Mouse (Mus musculus) liver, embryonic 13.5 days (tissue): ENCODE data around the gene Rhot1. TPM values are rescaled to one million over a fixed set of nuclear protein-coding genes. Genes with fewer than 3 reads are reported as not detected.

Experiments used
- ATAC-seq: fragments of 200-750 bp; cut with Nextera tagmentation; 2 replicates; pipeline ENCODE4 v1.8.0; 2017; ENCODE audit warnings: low read depth, mild to moderate bottlenecking, moderate number of reproducible peaks, moderate library complexity
- DNase-seq: peaks from one replicate; pipeline ENCODE4 v3.0.0; 2022
- H3K27ac ChIP-seq: fragments of 300-500 bp; sonication (generic); 2 replicates; pipeline ENCODE4 v1.5.1; 2015; ENCODE audit warnings: moderate library complexity, mild to moderate bottlenecking, inconsistent platforms
- H3K27me3 ChIP-seq: fragments of 300-500 bp; sonication (generic); 2 replicates; pipeline ENCODE4 v1.6.1; 2015; ENCODE audit warnings: mild to moderate bottlenecking, inconsistent platforms
- H3K36me3 ChIP-seq: fragments of 300-500 bp; sonication (generic); 2 replicates; pipeline ENCODE4 v1.6.1; 2015; ENCODE audit warnings: mild to moderate bottlenecking, inconsistent platforms
- H3K4me1 ChIP-seq: fragments of 300-500 bp; sonication (generic); replicated peaks from 2 replicates; pipeline ENCODE4 v1.6.1; 2015; ENCODE audit warnings: inconsistent platforms
- H3K4me2 ChIP-seq: fragments of 300-500 bp; sonication (generic); 2 replicates; pipeline ENCODE4 v1.6.1; 2015; ENCODE audit warnings: inconsistent platforms, mild to moderate bottlenecking, moderate library complexity
- H3K4me3 ChIP-seq: fragments of 300-500 bp; sonication (generic); replicated peaks from 2 replicates; pipeline ENCODE4 v1.5.1; 2015; ENCODE audit warnings: mild to moderate bottlenecking, inconsistent platforms
- H3K9ac ChIP-seq: fragments of 300-500 bp; sonication (generic); 2 replicates; pipeline ENCODE4 v1.6.1; 2015; ENCODE audit warnings: mild to moderate bottlenecking, inconsistent platforms
- H3K9me3 ChIP-seq: fragments of 300-500 bp; sonication (generic); replicated peaks from 2 replicates; pipeline ENCODE4 v1.6.1; 2016; ENCODE audit warnings: inconsistent platforms
- WGBS: fragments of 180-500 bp; shearing (Covaris S2); methylation state at CpG from one replicate; pipeline ENCODE4 v1.1.7; 2015; ENCODE audit not compliant: insufficient replicate concordance; 5-methylcytosine and 5-hydroxymethylcytosine counted together
- polyA plus RNA-seq: library from polyadenylated mRNA; unstranded; fragments of >200 nt; fragmentation: Nextera tagmentation; extraction: Ambion mirVana; gene quantifications from 2 replicates; pipeline ENCODE4 v1.2.1, GENCODE M21; 2015

Rhot1 gene
- 23.9 and 29.9 TPM in 2 replicates for polyA plus RNA-seq

DNA sequence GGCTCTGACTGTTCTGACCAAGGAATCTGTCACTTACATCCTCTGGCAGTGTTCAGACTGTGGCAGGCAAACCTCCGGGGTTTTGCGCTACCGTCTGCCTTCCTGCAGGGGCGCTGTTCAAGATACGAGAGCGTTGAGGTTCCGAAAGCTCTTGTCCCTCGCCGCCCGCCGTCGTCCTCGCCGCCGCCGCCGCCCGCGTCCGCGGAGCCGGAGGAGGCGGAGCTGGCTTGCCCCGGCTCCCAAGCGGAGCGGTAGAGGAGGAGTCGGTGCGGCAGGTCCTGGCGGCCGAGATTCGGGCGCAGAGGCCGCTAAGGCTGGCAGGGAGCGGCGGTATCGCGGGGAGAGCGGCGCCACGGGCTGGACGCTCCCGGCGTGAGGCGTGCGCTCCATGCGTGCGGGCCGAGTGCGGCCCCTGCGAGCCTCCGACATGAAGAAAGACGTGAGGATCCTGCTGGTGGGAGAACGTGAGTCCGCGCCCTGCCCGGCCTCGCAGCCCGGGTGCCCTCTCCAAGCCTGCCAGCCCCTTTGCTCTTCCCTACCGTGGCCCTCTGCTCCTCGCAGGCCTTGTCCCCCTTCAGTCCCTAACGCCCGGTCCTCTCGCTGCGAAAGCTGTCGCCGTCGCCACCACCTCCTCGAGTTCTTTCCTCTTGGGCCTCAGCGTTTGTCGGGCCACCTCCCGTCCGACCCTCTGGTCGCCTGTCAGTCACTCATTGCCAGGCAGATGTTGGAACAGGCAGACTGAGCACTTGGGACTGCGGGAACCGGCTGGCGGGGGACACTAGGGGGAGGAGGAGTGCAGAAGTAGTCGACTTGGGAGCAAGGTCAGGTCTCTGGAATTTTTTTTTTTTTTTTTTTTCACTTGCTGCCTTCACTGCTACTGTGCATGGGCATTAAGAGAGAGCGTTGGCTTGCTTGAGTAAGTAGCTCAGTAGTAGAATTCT, at the start of gene Rhot1:
Rhot1 (plus strand) TSS at position 160 of the 941 bp plus-strand sequence.
- DNase-seq (peak; percentile 93), ATAC-seq (peak; percentile 95)
- no peaks in the 10 kb centered on the region for H3K9me3 ChIP-seq
- H3K27ac ChIP-seq = peak within 1 kb of the TSS; percentile 94
- H3K9ac ChIP-seq = peak within 1 kb of the TSS; percentile 95
- H3K4me3 ChIP-seq = peak within 1 kb of the TSS; percentile 87
- WGBS = under 1% methylated on average over 78 of the region's 78 CpGs
- H3K27me3 ChIP-seq = no peaks in the 10 kb centered on the region
- peak within 1 kb of the TSS; percentile 77 for H3K4me2 ChIP-seq
- peaks cover 4% of the 10 kb centered on the region; the same call in 1 of the 2 replicates for H3K36me3 ChIP-seq
- peaks cover 31% of the 10 kb centered on the region for H3K4me1 ChIP-seq

DNA sequence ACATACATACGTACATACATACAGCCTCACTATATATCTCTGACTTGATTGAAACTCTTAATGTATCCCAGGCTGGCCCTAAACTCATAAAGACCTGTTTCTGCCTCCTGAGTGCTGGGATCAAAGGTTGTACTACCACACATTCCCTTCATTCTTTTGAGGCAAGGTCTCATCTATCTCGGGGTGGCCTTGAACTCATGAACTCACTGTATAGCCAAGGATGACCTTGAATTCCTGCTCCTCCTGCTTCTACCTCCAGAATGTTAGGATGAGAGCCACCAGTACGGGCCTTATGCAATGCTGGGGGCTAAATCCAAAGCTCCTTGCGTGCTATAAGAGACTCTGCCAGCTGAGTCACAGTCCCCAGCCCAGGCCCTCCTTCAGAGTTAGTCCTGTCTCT, 47.8 kb upstream of the Rhot1 start:
- no peak for ATAC-seq

DNA sequence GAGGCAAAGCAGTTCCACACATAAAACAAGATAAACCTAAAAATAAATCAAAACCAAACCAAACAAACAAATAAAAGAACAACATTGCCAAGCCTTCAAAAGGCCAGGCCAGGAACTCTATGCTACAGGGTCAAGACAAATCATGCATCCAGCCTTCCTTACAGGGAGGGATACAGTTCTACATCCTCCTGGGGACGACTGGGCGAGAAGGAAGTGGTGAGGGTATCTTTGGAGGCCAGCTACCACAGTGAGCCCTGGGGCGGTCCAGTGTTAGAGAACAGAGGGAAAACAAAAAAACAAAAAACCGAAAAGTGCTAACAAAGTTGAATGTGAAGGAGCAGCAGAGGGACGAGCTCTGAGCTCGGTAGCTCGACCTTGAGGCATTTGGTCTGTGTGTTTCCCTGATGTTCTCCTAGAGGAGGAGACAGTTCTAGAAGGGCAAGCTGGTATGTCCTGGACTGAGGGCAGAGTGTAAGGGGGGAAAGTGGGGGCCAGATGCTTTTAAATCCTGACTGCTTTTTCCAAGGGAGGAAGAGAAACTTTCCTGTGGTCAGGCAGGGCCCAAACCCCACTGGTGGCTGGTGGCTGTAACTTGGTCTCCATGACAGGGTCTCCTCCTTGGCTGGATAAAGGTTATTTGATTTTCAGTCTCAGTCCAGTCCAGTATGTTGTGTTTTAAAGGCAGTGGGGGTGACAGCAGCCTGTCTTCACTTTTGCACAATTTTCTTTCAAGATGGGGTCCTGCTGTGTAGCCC, 45.3 kb upstream of the Rhot1 start:
- Histone ChIP-seq H3K9me3 (no peaks in the 10 kb centered on the region), H3K4me3 (no peak overlapping the region), H3K27ac (no peak overlapping the region), H3K27me3 (no peaks in the 10 kb centered on the region), H3K36me3 (0 out of 2 replicates have a peak, but pooled peaks cover 13% of the 10 kb centered on the region), H3K9ac (no peak overlapping the region), H3K4me1 (peaks cover 7% of the 10 kb centered on the region), H3K4me2 (no peak overlapping the region)
- ATAC-seq = no peak
- DNase-seq = no peak
- 28% methylated on average over 7 of the region's 7 CpGs for WGBS

More for the DNA sequence above, 47.8 kb upstream of the Rhot1 start:
- 66% methylated on average over 4 of the region's 4 CpGs for WGBS
- Histone ChIP-seq H3K4me3 (no peak overlapping the region), H3K4me1 (peaks cover 8% of the 10 kb centered on the region; the same call in 1 of the 2 replicates), H3K9me3 (no peaks in the 10 kb centered on the region), H3K27ac (no peak overlapping the region), H3K4me2 (no peak overlapping the region), H3K9ac (no peak overlapping the region), H3K27me3 (peaks cover 14% of the 10 kb centered on the region), H3K36me3 (0 out of 2 replicates have a peak, but pooled peaks cover 8% of the 10 kb centered on the region)
- DNase-seq = no peak

DNA sequence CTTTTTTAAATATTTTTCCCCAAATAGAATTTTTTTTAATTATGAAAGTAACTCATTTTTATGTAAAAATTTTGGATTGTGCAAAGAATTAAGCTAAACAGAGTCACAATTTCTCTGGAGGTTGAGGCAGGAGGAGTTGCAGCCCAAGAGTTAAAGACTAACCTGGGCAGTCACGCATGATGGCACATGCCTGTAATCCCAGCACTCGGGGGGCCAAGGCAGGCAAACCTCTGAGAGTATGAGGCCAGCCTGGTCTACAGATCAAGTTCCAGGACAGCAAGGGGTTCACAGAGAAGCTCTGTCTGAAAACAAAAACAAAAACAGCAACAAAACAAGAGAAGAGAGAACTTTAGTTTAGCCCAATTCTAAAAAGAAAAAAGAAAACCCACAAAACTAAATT, 44.6 kb upstream of the Rhot1 start:
- no peak overlapping the region for H3K4me3 ChIP-seq
- H3K4me2 ChIP-seq = no peak overlapping the region
- no peak for ATAC-seq
- no peak overlapping the region for H3K9ac ChIP-seq
- WGBS = 68% methylated on average over 2 of the region's 2 CpGs
- peaks cover 10% of the 10 kb centered on the region for H3K4me1 ChIP-seq
- no peak overlapping the region for H3K27ac ChIP-seq
- 0 out of 2 replicates have a peak, but pooled peaks cover 18% of the 10 kb centered on the region for H3K36me3 ChIP-seq
- DNase-seq = no peak
- H3K9me3 ChIP-seq = no peaks in the 10 kb centered on the region
- no peaks in the 10 kb centered on the region for H3K27me3 ChIP-seq

DNA sequence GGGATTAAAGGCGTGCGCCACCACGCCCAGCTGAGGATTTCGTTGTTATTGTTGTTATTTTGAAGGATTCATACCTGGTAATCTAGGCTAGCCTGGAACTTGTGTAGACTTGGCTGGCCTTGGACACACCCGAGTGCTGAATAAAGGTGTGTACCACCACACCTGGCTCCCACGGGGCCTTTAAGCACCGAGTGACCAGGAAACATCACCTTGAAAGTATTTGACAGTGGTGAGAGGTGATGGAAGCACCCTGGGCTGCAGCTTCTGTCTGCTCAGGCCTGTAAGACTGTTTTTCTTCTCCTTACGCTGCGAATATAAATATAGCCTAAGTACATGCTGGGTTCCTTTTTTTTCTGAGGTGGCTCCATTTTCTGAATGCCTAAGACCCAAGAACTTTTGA, 40.7 kb upstream of the Rhot1 start:
- Histone ChIP-seq H3K4me1 (peaks cover 8% of the 10 kb centered on the region), H3K36me3 (0 out of 2 replicates have a peak, but pooled peaks cover 18% of the 10 kb centered on the region), H3K27me3 (no peaks in the 10 kb centered on the region), H3K9me3 (no peaks in the 10 kb centered on the region), H3K9ac (no peak overlapping the region), H3K4me3 (no peak overlapping the region), H3K27ac (no peak overlapping the region), H3K4me2 (no peak overlapping the region)
- WGBS = 78% methylated on average over 9 of the region's 9 CpGs
- DNase-seq = no peak
- no peak for ATAC-seq

DNA sequence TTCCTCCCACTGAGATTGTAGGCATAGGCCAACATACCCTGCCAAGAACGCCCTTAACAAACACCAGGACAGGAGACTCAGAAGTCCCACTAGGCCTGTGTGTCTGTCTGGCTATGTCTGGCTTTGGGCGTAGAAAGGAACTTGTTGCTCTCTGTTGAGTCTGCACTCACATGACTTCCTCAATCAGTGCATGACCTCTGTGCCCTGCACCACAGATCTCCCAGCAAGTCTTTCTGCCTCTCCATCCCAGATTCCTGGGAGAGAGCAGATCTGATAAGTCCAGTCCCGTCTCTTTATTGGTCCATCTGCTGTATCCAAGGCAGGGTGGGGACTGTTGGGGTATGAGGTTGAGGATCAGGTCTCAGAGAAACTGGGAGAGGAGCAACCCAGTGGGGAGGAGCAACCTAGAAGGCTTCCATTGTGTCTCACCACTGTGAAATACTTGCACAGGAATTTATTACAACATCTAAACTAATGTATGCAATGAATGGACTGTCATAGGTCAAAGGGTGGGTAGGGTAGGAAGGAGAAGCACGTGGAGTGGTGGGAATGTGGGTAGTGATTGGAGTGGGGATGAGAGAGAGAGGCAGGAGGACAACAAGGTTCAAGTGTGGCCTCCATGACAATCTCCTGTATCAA, 40.1 kb upstream of the Rhot1 start:
- 0 out of 2 replicates have a peak, but pooled peaks cover 18% of the 10 kb centered on the region for H3K36me3 ChIP-seq
- H3K9ac ChIP-seq = no peak overlapping the region
- 59% methylated on average over 4 of the region's 4 CpGs for WGBS
- no peak overlapping the region for H3K4me3 ChIP-seq
- H3K27ac ChIP-seq = no peak overlapping the region
- ATAC-seq = no peak
- H3K4me1 ChIP-seq = peaks cover 9% of the 10 kb centered on the region
- DNase-seq = no peak
- no peaks in the 10 kb centered on the region for H3K27me3 ChIP-seq
- H3K9me3 ChIP-seq = no peaks in the 10 kb centered on the region
- no peak overlapping the region for H3K4me2 ChIP-seq

DNA sequence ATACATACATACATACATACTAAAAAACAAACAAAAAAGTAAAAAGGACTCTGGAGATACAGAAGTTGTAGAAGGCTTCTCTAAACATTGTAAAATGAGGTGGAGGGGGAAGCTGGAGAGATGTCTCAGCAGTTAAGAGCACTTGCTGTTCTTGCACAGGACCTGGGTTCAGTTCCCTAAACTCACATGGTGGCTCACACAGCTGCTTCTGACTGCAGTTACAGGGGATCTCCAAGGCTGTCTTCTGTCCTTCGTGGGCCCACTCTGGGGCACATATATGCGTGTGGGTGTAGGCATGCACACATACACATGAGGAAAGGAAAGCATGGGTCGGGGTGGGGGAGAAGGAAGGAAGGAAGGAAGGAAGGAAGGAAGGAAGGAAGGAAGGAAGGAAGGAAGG, 39.2 kb upstream of the Rhot1 start:
- H3K9ac ChIP-seq = no peak overlapping the region
- no peak overlapping the region for H3K4me3 ChIP-seq
- ATAC-seq = no peak
- no peaks in the 10 kb centered on the region for H3K27me3 ChIP-seq
- no peak for DNase-seq
- no peak overlapping the region for H3K4me2 ChIP-seq
- 0 out of 2 replicates have a peak, but pooled peaks cover 18% of the 10 kb centered on the region for H3K36me3 ChIP-seq
- peaks cover 17% of the 10 kb centered on the region for H3K4me1 ChIP-seq
- H3K9me3 ChIP-seq = no peaks in the 10 kb centered on the region
- no peak overlapping the region for H3K27ac ChIP-seq
- WGBS = 49% methylated on average over 3 of the region's 3 CpGs

DNA sequence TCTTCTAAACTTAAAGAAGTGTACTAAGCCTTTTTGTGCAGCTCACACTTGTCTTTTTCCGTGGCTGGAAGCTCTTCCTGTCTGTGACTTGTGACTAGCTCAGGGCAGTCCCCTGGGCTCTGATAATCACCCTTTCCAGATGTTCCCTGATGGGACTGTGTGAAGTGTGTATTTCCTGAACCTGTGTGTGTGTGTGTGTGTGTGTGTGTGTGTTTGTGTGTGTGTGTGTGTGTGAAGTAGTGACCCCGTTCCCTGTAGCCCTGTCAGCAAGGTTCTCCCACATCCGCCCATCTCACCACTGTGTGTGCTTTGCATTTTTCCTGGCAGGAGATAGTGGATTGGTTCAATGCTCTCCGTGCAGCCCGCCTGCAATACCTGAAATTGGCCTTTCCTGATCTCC, 38.5 kb upstream of the Rhot1 start:
- H3K36me3 ChIP-seq = 0 out of 2 replicates have a peak, but pooled peaks cover 16% of the 10 kb centered on the region
- H3K9ac ChIP-seq = no peak overlapping the region
- H3K4me1 ChIP-seq = peaks cover 18% of the 10 kb centered on the region
- WGBS = 50% methylated on average over 5 of the region's 5 CpGs
- DNase-seq = no peak
- no peak overlapping the region for H3K4me2 ChIP-seq
- ATAC-seq = no peak
- no peaks in the 10 kb centered on the region for H3K27me3 ChIP-seq
- no peak overlapping the region for H3K27ac ChIP-seq
- H3K4me3 ChIP-seq = no peak overlapping the region
- H3K9me3 ChIP-seq = no peaks in the 10 kb centered on the region

DNA sequence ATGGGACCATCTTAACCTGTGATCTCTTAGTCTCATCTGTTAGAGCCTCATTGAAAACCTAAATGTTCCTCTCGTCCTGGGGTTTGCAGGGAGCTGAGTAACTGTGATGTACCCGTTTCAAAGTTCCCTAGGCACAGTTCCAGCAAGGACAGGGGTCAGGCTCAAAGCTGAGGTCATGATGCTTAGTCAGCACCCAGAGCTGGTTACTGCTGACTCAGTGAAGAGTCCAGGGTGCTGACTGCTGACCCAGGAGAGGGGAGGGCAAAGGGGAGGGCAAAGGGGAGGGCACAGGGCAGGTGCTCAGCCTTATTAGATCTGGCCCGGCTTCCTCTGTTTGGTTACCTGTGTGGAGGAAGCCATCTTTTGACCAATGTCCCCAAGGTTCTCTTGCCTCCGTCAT, 36.9 kb upstream of the Rhot1 start:
- H3K4me3 ChIP-seq = no peak overlapping the region
- ATAC-seq (peak; percentile 56), DNase-seq (no peak)
- WGBS = 57% methylated on average over 4 of the region's 4 CpGs
- H3K27ac ChIP-seq = no peak overlapping the region
- H3K9me3 ChIP-seq = no peaks in the 10 kb centered on the region
- H3K27me3 ChIP-seq = 0 out of 2 replicates have a peak, but pooled peaks cover 3% of the 10 kb centered on the region
- no peak overlapping the region for H3K4me2 ChIP-seq
- 0 out of 2 replicates have a peak, but pooled peaks cover 5% of the 10 kb centered on the region for H3K36me3 ChIP-seq
- peaks cover 22% of the 10 kb centered on the region for H3K4me1 ChIP-seq
- H3K9ac ChIP-seq = no peak overlapping the region

DNA sequence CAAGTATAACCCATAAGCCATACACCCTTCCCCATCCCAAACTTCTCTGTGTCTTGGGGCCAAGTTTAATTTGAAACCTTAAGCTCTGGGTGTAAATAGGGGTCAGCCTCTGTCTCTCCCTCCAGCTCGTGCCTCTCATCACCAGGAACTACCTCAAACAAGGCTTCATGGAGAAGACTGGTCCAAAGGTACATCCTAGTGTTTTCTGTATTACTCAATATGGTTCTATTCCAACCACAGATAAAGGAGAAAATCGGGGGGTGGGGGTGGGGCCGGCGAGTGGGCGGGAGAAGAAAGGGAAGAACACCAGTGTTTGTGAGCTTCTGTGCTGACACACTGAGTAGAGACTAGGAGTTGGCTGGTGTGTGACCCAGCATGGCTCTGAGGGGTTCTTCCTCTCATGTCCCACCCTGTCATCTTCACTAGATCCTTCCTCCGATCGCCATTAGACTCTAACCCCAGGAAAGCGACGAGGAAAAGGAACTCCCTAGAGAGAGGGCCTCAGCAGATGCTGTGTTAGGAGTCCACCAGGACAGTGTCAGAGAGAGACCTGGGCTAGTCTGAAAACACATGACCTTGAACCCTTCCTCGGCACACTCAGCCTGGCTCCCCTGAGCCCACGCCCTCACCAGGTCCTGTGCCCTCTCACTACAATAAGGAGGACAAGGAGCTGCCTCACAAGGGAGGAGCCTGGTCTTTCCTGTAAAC, 34.7 kb upstream of the Rhot1 start:
- H3K36me3 ChIP-seq = 0 out of 2 replicates have a peak, but pooled peaks cover under 1% of the 10 kb centered on the region
- H3K4me2 ChIP-seq = no peak overlapping the region
- peaks cover 26% of the 10 kb centered on the region; the same call in 1 of the 2 replicates for H3K4me1 ChIP-seq
- H3K27me3 ChIP-seq = 0 out of 2 replicates have a peak, but pooled peaks cover 3% of the 10 kb centered on the region
- ATAC-seq = peak; percentile 35; the same call in 1 of the 2 replicates
- no peak overlapping the region for H3K9ac ChIP-seq
- DNase-seq = no peak
- WGBS = 60% methylated on average over 11 of the region's 11 CpGs
- H3K4me3 ChIP-seq = no peak overlapping the region
- no peaks in the 10 kb centered on the region for H3K9me3 ChIP-seq
- H3K27ac ChIP-seq = no peak overlapping the region
